Mouse (Mus musculus): ENCODE results near the gene Agpat3.

Gene Agpat3

DNA sequence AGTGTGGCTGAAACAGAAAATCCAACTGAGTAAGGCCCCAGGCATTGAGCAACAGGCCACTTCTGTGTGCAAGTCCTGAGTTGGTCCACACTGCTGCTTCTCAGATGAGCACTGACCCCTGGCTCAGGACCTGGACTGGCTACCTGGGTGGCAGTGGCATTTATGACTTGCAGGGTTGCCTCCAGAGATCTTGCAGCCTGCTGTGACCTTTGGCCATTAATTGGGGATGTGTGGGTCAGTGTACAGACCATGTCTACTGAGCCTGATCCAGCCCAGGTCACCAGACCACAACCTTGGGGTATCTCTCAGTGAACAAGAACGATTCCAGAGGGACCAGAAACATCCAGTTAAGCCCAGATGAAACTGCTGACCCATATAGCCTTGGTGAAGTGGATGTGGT is 58.7 kb downstream of the Agpat3 start:
- DNase-seq: no peak

GRCm38 (mm10) chr10:78292381-78292780 is 59.9 kb downstream of the Agpat3 start:
- DNase-seq: no peak

GRCm38 (mm10) chr10:78290730-78291535 is 61.4 kb downstream of the Agpat3 start:
- no peak for DNase-seq

DNA sequence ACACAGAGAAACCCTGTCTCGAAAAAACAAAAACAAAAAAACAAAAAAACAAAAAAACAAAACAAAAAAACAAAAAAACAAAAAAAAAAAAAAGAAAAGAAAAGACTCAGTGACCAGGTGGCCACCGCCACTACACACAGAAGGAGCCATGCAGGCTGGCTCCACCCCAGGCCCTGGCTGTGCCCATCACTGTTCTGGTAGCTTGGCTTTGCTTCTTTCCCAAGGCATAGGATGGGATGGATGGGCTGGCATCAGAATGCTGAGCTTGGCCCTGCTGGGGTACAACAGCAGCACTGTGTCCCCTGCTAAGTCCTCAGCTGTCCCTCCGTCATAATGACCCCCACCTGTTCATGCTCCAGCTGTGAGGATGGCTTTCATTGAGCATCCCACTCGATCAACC is 63.4 kb downstream of the Agpat3 start:
- DNase-seq: no peak

DNA sequence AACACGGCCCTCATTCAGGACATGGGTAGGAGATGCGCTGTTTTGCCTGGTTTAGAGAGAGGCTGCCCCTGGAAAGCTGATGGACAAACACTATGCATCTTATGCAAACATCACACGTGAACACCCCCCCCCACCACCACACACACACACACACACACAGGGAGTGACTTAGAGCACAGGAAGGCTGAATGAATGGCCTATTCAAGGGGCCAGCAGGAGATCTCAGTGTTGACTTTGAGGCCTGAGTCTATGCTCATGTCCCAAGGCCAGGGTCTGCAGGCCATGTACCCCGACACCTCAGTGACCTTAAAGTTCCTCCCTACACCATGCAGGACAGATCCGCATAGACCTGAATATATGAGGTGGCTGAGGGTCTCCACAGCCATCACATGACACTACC is 64.2 kb downstream of the Agpat3 start:
- no peak for DNase-seq

GRCm38 (mm10) chr10:78287465-78288132 is 64.7 kb downstream of the Agpat3 start:
- DNase-seq: no peak

DNA sequence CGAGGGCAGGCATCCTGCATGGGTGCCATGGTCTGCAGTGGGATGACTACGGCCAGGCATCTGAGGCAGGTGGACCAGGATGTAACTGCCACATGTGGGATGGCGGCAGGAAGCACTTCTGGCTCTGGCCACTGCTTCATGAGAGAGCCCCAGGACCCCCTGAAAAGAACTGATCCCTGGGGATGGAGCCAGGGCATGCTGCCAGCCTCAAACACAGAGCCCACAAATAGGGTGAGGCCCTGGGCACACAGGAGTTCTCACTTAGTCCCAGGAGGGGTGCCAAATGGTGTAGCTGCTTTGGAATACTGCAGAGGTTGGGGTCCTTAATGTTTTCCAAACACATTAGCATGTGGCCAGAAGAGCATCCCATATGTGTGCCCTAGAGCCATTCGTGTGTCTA is 66.3 kb downstream of the Agpat3 start:
- DNase-seq: no peak

DNA sequence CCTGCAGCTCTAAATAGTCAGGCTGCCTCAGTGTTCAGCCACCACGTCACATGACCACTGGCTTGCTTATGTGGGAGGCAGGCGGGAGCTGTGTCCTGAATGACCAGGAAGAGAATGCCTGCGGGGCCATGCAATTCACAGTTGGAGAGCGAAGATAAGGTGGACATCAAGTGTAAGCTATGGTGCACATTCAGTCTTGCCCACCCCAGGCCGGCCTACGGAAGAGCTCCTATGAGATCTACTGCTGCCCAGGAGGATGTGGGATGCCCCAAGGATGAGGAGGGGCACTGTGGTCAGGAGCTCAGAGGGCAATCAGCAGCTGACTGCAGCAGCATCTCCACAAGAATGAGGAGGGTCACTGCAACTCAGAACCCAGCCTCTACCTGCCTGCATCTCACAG is 66.9 kb downstream of the Agpat3 start:
- DNase-seq: no peak

DNA sequence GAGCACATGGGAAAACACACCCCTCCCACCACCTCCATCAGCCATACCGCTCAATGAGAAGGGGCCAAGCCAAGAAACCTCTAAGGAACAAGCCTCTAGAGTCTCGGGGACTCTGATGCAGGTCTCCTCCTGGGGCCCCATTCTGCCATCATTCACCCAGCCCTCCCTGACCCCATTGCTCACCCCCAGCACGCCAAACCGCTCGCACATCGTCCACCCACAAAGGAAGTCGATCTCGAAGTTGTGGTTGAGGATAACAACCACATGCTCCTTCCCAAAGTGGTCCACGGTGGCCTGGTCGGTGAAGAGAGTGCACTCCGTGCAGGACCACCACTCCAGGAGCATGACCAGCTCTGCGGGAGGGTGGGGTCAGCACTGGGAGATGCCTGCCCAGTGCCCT is 67.5 kb downstream of the Agpat3 start:
- no peak for DNase-seq

GRCm38 (mm10) chr10:78282411-78282810 is 69.9 kb downstream of the Agpat3 start:
- DNase-seq: no peak

- no peak for DNase-seq
Measured at GRCm38 (mm10) chr10:78280486-78280885, 71.8 kb downstream of the Agpat3 start.

DNA sequence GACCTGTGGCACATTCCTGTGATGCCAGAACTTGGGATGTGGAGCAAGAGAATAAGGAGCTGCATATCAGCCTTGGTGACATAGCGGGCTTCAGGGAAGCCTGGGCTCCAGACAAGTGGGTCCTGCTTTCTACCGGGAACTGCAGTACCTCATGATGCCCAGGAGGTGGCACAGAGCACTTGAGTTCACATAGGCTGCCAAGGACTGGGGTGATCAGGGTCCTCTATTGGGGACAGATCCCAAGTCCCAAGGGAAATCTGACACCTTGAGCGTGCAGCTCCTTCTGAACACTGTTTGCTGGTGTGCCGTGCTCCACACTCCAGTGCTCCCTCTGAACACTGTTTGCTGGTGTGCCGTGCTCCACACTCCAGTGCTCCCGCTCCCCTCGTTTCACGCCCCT is 73.1 kb downstream of the Agpat3 start:
- DNase-seq: peak; percentile 57

- DNase-seq: no peak
Measured at GRCm38 (mm10) chr10:78277835-78278234, 74.5 kb downstream of the Agpat3 start.

DNA sequence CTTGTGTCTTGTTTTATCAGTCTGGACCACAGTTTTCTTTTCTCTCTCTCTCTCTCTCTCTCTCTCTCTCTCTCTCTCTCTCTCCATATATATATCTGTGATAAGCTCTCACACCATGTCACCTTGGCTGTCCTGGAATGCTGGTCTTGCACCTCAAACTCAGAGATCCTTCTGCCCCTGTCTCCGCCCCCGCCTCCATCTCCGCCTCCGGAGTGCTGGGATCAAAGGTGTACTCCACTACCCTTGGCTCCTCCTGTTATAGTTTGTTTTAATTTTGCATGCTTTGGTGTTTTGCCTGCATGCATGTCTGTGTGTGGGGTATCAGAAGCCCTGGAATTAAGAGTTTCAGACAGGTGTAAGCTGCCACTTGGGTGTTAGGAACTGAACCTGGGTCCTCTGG is 76.0 kb downstream of the Agpat3 start:
- no peak for DNase-seq

GRCm38 (mm10) chr10:78272932-78273331 is 79.4 kb downstream of the Agpat3 start:
- DNase-seq: no peak

DNA sequence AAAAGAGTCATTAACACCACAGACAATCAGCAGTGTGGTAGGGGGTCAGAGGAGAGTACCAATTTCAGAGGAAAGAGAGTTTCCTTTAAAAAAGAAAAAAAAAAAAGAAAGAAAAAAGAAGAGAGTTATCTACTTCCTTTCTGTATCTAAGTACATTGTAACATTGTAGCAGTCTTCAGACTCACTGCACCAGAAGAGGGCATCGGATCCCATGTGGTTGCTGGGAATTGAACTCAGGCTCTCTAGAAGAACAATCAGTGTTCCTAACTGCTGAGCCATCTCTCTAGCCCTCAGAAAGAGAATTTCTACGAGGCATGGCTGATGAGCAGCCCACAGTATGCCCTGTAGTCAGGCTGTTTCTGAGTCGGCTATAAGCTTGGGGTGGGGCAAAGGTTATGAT is 86.4 kb downstream of the Agpat3 start:
- no peak for DNase-seq

DNA sequence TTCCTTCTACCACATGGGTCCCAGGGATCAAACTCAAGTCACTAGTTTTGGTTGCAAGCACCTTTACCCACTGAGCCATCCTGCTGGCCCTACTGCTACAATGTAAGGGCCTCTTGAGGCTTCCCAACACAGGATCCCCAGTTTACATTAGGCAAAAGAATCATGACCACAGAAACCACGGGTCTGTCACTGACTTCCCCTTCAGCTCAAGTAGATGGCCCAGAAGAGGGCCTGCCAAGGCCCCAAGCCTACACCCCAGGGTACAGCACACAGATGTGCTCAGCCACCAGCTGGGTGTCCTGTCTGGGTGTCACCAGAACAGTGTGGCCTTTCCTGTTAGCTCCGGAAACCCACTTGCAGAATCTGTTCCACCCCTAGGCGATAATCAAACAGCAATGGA is 87.6 kb downstream of the Agpat3 start:
- no peak for DNase-seq

GRCm38 (mm10) chr10:78260916-78261650 is 91.2 kb downstream of the Agpat3 start:
- DNase-seq: no peak

DNA sequence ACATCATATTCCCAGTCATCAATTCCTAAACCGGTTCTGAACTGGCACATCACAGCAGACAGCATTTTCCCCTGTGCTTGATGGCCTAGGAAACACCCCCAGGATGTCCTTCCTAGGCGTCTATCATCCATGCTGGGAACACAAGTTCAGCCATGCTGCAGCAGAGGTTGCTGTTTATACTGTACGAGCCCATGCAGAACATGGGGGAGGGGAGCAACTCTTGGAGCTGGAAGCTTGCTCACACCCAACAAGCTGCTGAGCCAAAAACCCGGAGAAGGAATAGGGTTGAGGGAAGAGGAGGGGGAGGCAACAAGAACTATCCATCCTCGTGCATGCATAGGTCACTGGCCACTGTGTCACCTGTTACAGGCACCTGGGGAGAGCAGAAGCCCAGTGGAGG is 92.0 kb downstream of the Agpat3 start:
- DNase-seq: no peak

DNA sequence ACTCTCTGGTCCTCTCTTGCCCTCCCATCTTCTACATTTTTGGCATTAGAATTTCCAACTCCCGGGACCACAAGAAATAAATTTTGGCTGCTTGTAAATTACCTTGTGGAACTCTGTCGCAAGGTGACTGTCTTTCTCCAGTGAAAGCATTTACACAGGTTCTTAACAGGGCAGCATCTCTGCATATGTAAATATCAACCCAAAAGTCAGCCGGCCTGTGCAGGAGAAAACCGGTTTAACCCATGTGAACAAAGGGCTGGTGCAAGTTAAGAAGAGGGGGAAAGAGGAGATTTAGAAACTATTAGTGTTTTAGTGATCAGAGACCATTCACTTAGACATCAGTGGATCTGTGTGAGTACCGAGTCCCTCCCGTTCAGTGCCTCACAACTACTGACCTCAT is 92.6 kb downstream of the Agpat3 start:
- no peak for DNase-seq

- no peak for DNase-seq
Measured at GRCm38 (mm10) chr10:78259230-78259629, 93.1 kb downstream of the Agpat3 start.

GRCm38 (mm10) chr10:78258142-78258675 is 94.1 kb downstream of the Agpat3 start:
- no peak for DNase-seq

- DNase-seq: no peak
Measured at GRCm38 (mm10) chr10:78255646-78256059, 96.6 kb downstream of the Agpat3 start.

- DNase-seq: no peak
Measured at GRCm38 (mm10) chr10:78247206-78247605, 105.1 kb downstream of the Agpat3 start.

All from thymus, postnatal 14 days (tissue).